Mouse (Mus musculus): Measurements from ENCODE around the gene U90926. TPM values are rescaled to one million over a fixed set of nuclear protein-coding genes. Genes with fewer than 3 reads are reported as not detected.
A peak's percentile ranks its signal among the peaks of the same experiment; 100 is the strongest.

U90926 gene
- total RNA-seq (2021): not detected
- long read RNA-seq, experiment 1: 0 reads
- long read RNA-seq, experiment 2: 0 reads

GRCm38 (mm10) chr5:92215308-92215707 is at the start of gene U90926:
Gene U90926, minus strand, starts transcription at chr5:92215408.
- no peak for DNase-seq (ENCODE audit: low spot score in 2 of 2)

GRCm38 (mm10) chr5:92263761-92264359 is 48.7 kb upstream of the U90926 start:
- DNase-seq (ENCODE audit: low spot score in 2 of 2): peak; percentile 36 to 67

GRCm38 (mm10) chr5:92262646-92263045 is 47.4 kb upstream of the U90926 start:
- DNase-seq (ENCODE audit: low spot score in 2 of 2): no peak

GRCm38 (mm10) chr5:92256218-92256617 is 41.0 kb upstream of the U90926 start, which contains the start of gene Ppef2:
Gene Ppef2, minus strand, starts transcription at chr5:92256278.
- no peak for DNase-seq (ENCODE audit: low spot score in 2 of 2)

GRCm38 (mm10) chr5:92254476-92254875 is 39.3 kb upstream of the U90926 start:
- DNase-seq (ENCODE audit: low spot score in 2 of 2): no peak

- no peak for DNase-seq (ENCODE audit: low spot score in 2 of 2)
Measured at GRCm38 (mm10) chr5:92252797-92253343, 37.7 kb upstream of the U90926 start.

- DNase-seq (ENCODE audit: low spot score in 2 of 2): no peak
Measured at GRCm38 (mm10) chr5:92252031-92252430, 36.8 kb upstream of the U90926 start.

GRCm38 (mm10) chr5:92248614-92249013 is 33.4 kb upstream of the U90926 start:
- DNase-seq (ENCODE audit: low spot score in 2 of 2): no peak

GRCm38 (mm10) chr5:92245483-92245882 is 30.3 kb upstream of the U90926 start:
- no peak for DNase-seq (ENCODE audit: low spot score in 2 of 2)

GRCm38 (mm10) chr5:92244900-92245299 is 29.7 kb upstream of the U90926 start:
- DNase-seq (ENCODE audit: low spot score in 2 of 2): no peak

GRCm38 (mm10) chr5:92240769-92241168 is 25.6 kb upstream of the U90926 start:
- DNase-seq (ENCODE audit: low spot score in 2 of 2): no peak

- DNase-seq (ENCODE audit: low spot score in 2 of 2): peak in 1 of 2 experiments; percentile 36
Measured at GRCm38 (mm10) chr5:92239333-92240232, 24.4 kb upstream of the U90926 start.

- no peak for DNase-seq (ENCODE audit: low spot score in 2 of 2)
Measured at GRCm38 (mm10) chr5:92234939-92235557, 19.8 kb upstream of the U90926 start.

- DNase-seq (ENCODE audit: low spot score in 2 of 2): no peak
Measured at GRCm38 (mm10) chr5:92233366-92233765, 18.2 kb upstream of the U90926 start.

- DNase-seq (ENCODE audit: low spot score in 2 of 2): no peak
Measured at GRCm38 (mm10) chr5:92231836-92232235, 16.6 kb upstream of the U90926 start.

GRCm38 (mm10) chr5:92230306-92230705 is 15.1 kb upstream of the U90926 start:
- no peak for DNase-seq (ENCODE audit: low spot score in 2 of 2)

- DNase-seq (ENCODE audit: low spot score in 2 of 2): no peak
Measured at GRCm38 (mm10) chr5:92229514-92229913, 14.3 kb upstream of the U90926 start.

GRCm38 (mm10) chr5:92228776-92229175 is 13.6 kb upstream of the U90926 start:
- no peak for DNase-seq (ENCODE audit: low spot score in 2 of 2)

- DNase-seq (ENCODE audit: low spot score in 2 of 2): no peak
Measured at GRCm38 (mm10) chr5:92227782-92228181, 12.6 kb upstream of the U90926 start.

GRCm38 (mm10) chr5:92220287-92220902 is 5.2 kb upstream of the U90926 start:
- no peak for DNase-seq (ENCODE audit: low spot score in 2 of 2)

- DNase-seq (ENCODE audit: low spot score in 2 of 2): no peak
Measured at GRCm38 (mm10) chr5:92219826-92220225, 4.6 kb upstream of the U90926 start.

Measured in gastrocnemius, postnatal 4 days (tissue).